Mouse (Mus musculus) Patski (cell line): ENCODE data around the gene Dazap1. TPM values are rescaled to one million over a fixed set of nuclear protein-coding genes. Genes with fewer than 3 reads are reported as not detected.
"Not testable (repeated sequence)": the region's sequence is repeated elsewhere in the genome, so short reads cannot be mapped to it uniquely, and the experiment has no call there.

Experiments used
- ATAC-seq: fragments of 100-300 bp; one replicate; pipeline ENCODE4 v1.8.0; 2021
- CTCF ChIA-PET: fragments of 350-600 bp; sonication (Branson Sonifier 250); formaldehyde crosslinking; loops from one replicate; lab custom pipeline; 2022; ENCODE audit warnings: inconsistent platforms; lab: Charles Lee
- POLR2A ChIA-PET: fragments of 350-600 bp; sonication (Branson Sonifier 250); formaldehyde crosslinking; loops from one replicate; lab custom pipeline; 2022; ENCODE audit warnings: antibody characterized with exemption, inconsistent platforms; lab: Charles Lee
- DNase-seq: peaks from one replicate; pipeline ENCODE4 v3.0.0-alpha.2; 2011; ENCODE audit warnings: low read depth, low spot score
- H3K27me3 ChIP-seq: fragments of 371-371 bp; one replicate; pipeline ENCODE4 v1.5.1; 2021
- CTCF ChIP-seq: fragments of 100-300 bp; IDR thresholded peaks from one replicate; pipeline ENCODE4 v1.5.1; 2021
- in situ Hi-C: fragments of 300-500 bp; cut with MboI; formaldehyde crosslinking; loops from 3 replicates; pipeline ENCODE4 v1.11.1; 2018; ENCODE audit warnings: low pct_unique_long_range_greater_than_20kb, mixed read lengths
- polyA plus RNA-seq: library from polyadenylated mRNA; unstranded; gene quantifications from one replicate; pipeline ENCODE4 v1.2.3, GENCODE M21; 2021

Dazap1 gene
- polyA plus RNA-seq: 157 TPM

- ATAC-seq: peak; percentile 74
- peak; percentile 73 for DNase-seq
- POLR2A ChIA-PET: interaction anchor here (1.1 to 1.6 kb wide), 2 partner anchors 9 to 11 kb away, joined by 3 to 6 read pairs; partner anchors contain the start of gene Ndufs7
- CTCF ChIA-PET: no interaction called here
- in situ Hi-C loops: no loop called here
- no peak for TF ChIP-seq CTCF
- H3K27me3 ChIP-seq: no peaks in the 10 kb centered on the region
These were observed at the start of gene Dazap1, which contains the start of gene Gamt for GRCm38 (mm10) chr10:80260642-80261584. Dazap1 (plus strand) TSS chr10:80261486. Gamt (minus strand) TSS chr10:80261012.

GRCm38 (mm10) chr10:80211547-80212103 is 49.7 kb upstream of the Dazap1 start:
- in situ Hi-C loops, ATAC-seq, DNase-seq, CTCF ChIA-PET, H3K27me3 ChIP-seq, POLR2A ChIA-PET: not testable (repeated sequence)

- DNase-seq (no peak), ATAC-seq (no peak)
- POLR2A ChIA-PET: no interaction called here
- CTCF ChIA-PET: no interaction called here
- in situ Hi-C loops: no loop called here
- H3K27me3 ChIP-seq: no peaks in the 10 kb centered on the region
- TF ChIP-seq CTCF: no peak
These were observed 46.1 kb upstream of the Dazap1 start for GRCm38 (mm10) chr10:80215048-80215772.

GRCm38 (mm10) chr10:80220676-80221075 is 40.6 kb upstream of the Dazap1 start:
- no peaks in the 10 kb centered on the region for H3K27me3 ChIP-seq
- no peak for TF ChIP-seq CTCF
- DNase-seq (no peak), ATAC-seq (no peak)
- ChIA-PET CTCF (no interaction called here), POLR2A (no interaction called here)
- in situ Hi-C loops: no loop called here

GRCm38 (mm10) chr10:80223137-80223536 is 38.1 kb upstream of the Dazap1 start:
- in situ Hi-C loops, CTCF ChIA-PET, DNase-seq, H3K27me3 ChIP-seq, ATAC-seq: not testable (repeated sequence)
- POLR2A ChIA-PET: interaction anchor here (0.7 kb wide), 1 partner anchor 21 kb away, joined by 9 read pairs; no protein-coding TSS in a partner anchor

GRCm38 (mm10) chr10:80226071-80226415 is 35.2 kb upstream of the Dazap1 start:
- in situ Hi-C loops: no loop called here
- TF ChIP-seq CTCF: no peak
- ATAC-seq: no peak
- H3K27me3 ChIP-seq: no peaks in the 10 kb centered on the region
- ChIA-PET CTCF (interaction anchor here (1.5 kb wide), 1 partner anchor 21 kb away, joined by 3 read pairs; no protein-coding TSS in a partner anchor), POLR2A (no interaction called here)
- no peak for DNase-seq

GRCm38 (mm10) chr10:80226416-80227165 is 34.7 kb upstream of the Dazap1 start, which contains the start of gene Mum1:
Mum1 (plus strand) TSS chr10:80226434.
- peak; percentile 100 for ATAC-seq
- peak; percentile 82 for DNase-seq
- POLR2A ChIA-PET: no interaction called here
- TF ChIP-seq CTCF: no peak
- CTCF ChIA-PET: interaction anchor here (1.1 to 1.5 kb wide), 2 partner anchors 20 to 51 kb away, joined by 3 to 4 read pairs; no protein-coding TSS in a partner anchor
- H3K27me3 ChIP-seq: no peaks in the 10 kb centered on the region
- in situ Hi-C loops: no loop called here

- TF ChIP-seq CTCF: no peak
- CTCF ChIA-PET: interaction anchor here (1.1 kb wide), 1 partner anchor 52 kb away, joined by 4 read pairs; no protein-coding TSS in a partner anchor
- in situ Hi-C loops: no loop called here
- DNase-seq: no peak
- no peak for ATAC-seq
- no peaks in the 10 kb centered on the region for H3K27me3 ChIP-seq
- POLR2A ChIA-PET: no interaction called here
These were observed 34.1 kb upstream of the Dazap1 start for GRCm38 (mm10) chr10:80227166-80227539.

- CTCF ChIA-PET: interaction anchor here (1.1 kb wide), 1 partner anchor 53 kb away, joined by 4 read pairs; no protein-coding TSS in a partner anchor
- no peak for DNase-seq
These were observed 33.2 kb upstream of the Dazap1 start for GRCm38 (mm10) chr10:80227877-80228775.

More at GRCm38 (mm10) chr10:80227877-80228775, 33.2 kb upstream of the Dazap1 start:
- no peak for TF ChIP-seq CTCF
- POLR2A ChIA-PET: interaction anchor here (0.7 kb wide), 1 partner anchor 26 kb away, joined by 3 read pairs; no protein-coding TSS in a partner anchor
- no peaks in the 10 kb centered on the region for H3K27me3 ChIP-seq
- no peak for ATAC-seq
- in situ Hi-C loops: no loop called here
